Mouse (Mus musculus) left cerebral cortex, adult 9 months (tissue): Measurements from ENCODE around the gene Enox1.
A peak's percentile ranks its signal among the peaks of the same experiment; 100 is the strongest.
"Not testable (repeated sequence)": the region's sequence is repeated elsewhere in the genome, so short reads cannot be mapped to it uniquely, and the experiment has no call there.

Experiments
- DNase-seq, 2 experiments: peaks; one replicate each; pipeline ENCODE4 v3.0.0; 2022; ENCODE audit warnings: low spot score in 2 of 2

Enox1 gene

DNA sequence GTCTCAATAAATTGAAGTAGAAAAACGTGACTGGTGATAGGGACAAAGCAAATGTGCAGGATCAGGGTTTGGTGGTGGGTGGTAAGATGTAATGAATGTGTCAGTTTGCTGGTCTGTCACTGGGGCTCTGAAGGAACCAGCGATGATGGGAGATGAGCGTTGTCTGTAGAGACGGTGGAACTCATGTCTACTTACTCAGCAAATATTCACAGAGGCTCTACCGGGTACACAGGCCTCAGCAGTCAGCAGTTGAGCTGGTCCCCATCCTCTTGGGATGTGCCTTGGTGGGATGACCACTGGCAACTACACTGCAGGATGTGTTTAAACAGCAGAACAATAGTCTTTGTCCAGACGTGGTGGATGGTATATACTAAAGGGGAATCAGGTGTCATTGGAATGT is 352.5 kb downstream of the Enox1 start:
- no peak for DNase-seq

DNA sequence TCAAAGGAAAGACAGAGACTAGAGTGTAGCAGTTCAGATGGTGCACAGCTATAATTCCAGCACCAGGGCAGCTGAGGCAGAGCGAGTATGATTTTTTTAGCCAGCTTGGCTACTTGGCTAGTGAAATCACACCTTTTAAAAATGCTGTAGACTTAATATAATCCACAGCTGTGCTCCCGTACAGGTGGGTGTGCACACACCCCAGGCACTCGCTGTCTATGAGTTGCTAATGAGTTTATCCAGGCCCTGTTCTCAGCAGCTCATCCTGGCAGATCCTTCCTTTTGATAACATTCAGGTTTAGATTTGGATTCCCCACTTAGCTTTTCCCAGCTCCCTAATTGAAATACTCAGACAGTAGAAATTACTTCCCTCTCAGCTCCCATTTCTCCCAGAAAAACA is 353.4 kb downstream of the Enox1 start:
- peak in 1 of 2 experiments; percentile 40 for DNase-seq

DNA sequence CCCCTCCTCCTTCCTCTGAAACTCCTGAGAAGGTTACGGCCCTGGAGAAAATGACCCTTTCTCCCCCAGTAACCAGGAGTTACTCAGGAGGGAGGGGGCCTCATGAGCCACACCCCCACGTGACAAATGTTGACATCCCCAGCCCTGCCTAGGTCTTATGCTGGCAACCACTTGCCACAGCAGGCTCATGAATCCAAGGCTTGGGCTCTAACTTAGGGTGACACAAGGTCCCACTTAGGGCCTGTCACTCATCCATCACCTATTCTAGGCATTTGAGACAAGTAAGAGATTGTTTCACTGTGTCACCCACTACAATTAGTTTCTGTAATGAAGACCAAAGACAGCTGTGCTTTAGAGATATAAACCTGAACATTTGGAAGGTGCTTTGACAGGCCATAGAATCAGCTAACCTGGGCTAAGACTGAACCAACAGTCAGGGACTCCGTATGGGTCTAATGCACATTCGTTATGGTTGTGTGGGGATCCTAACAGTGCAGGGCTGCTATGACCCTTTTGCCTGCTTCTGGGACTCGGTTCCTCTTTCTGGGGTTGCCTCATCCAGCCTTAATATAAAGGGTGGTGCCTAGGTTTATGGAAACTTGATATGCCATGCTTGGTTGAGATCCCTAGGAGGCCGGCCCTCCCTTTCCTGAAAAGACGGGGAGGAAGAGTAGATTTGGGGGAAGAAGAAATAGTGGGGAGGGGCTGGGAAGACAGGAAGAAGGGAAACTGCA is 354.7 kb downstream of the Enox1 start:
- DNase-seq: no peak

DNA sequence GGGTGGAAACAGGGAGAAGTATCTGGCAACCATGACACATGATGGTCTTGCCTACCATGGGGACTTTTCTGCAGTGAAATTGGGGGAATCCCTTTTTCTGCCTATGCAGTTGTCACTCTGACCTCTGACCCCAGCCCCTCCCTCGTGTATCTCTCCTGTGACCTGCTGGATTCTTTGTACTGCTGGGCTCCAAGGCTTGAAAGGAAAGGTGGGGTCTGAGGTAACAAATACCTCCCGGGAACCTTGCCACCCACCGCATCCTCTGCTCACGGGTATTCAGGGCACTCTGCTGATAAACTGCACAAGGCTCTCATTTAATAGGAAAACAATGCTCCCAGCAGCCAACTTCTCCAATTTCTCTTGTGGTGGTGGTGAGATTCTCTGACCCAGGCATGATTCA is 361.5 kb downstream of the Enox1 start:
- no peak for DNase-seq

DNA sequence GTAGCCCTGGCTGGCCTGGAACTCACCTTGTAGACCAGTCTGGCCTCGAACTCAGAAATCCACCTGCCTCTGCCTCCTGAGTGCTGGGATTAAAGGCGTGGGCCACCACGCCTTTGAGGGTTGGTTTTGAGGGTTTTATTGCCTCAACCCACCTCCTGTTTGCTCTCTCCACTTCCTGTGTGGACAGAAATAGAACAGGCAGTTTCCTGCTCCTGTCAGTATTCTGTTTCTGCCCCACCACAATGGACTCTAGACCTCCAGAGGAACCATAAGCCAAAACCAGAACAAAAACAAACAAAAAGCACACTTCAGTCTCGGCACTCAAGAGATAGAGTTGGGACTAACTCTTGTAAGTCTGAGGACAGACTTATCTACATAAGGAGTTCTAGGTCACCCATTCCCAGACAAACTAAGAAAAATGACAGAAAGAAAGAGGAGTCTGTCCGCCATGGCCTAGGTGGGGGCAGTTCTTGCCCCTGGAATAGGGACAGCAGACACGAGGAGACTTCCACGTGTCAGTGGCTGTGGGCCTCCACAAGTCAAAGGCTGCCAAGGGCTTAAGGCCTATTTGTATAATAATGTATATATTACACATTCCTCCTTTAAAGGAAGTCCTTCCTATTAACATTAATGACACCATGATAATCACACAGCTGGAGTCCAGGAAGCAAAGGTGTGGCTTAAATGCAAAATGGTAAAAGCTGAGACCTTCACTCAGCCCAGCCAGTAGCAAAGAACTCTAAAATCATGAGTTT is 362.6 kb downstream of the Enox1 start:
- DNase-seq: no peak

DNA sequence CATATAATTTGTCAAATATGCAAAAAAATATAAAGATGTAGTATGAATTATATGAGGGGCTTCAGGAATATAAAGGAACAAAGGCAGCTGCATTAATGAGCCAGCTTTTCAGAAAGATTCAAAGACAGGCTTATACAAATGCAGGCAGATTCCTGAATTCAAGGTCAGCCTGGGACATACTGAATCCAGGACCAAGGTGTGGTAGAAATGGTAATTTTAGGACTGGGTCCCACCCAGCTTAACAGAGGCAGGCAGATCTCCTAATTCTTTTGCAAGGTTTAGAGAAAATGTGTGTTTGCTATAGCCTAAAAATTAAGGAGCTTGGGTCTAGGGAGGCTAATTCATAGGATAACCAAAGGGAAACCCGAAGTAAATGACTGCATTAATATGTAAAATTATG is 363.1 kb downstream of the Enox1 start:
- no peak for DNase-seq

DNA sequence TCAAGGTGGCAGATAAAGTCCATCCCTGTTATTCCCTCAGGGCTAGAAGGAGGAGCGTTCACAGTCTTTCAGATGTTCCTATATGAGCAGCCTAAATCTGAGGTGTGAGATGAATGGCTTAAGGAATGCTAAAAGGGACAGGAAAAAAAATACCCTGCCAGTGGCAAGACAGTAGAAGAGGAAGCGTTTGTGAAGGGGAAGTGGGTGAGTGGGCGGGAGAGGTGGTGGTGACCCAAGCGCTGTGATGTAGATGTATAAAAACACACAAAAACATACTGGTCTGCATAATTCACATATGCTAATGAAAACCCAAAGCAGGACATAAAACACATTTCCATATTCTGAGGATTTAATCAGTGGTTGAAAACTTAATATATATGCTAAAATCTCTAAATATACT is 367.7 kb downstream of the Enox1 start:
- no peak for DNase-seq

DNA sequence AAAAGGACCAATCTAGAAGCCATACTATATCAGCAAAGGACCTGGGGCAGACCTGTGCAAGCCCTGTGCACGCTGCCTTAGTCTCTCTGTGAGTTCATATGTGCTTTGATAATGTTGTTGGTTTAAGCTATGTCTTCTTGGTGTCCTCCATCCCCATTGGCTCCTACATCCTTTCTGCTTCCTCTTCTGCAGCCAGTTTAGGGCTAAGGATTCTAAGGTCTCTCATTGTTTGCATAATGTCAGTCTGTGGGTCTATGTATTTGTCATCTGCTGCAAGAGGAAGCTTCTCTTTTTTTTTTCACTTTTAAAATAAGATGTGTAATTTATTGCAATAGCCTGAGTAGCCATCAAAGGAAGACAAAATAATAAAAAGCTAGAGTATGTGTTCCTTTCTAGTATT is 369.7 kb downstream of the Enox1 start:
- DNase-seq: no peak

DNA sequence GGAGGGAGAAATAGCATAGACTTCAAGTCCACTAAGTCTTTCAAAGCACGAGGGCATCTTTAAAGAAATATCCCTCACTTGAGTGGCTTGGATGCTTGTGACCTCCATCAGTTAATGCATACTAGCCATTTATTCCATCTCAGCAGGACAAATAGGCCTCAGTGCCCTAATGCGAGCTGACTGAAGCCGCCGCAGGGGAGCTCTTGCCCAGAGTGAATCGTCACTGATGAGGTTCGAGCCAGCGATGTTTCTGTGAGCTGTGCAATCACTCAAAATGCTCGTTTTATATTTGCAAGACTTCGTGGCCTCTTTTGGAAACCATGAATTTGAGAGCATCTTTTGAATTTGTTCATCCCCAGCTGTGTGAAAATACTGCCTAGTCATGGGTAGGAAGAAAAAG is 372.6 kb downstream of the Enox1 start:
- DNase-seq: no peak

DNA sequence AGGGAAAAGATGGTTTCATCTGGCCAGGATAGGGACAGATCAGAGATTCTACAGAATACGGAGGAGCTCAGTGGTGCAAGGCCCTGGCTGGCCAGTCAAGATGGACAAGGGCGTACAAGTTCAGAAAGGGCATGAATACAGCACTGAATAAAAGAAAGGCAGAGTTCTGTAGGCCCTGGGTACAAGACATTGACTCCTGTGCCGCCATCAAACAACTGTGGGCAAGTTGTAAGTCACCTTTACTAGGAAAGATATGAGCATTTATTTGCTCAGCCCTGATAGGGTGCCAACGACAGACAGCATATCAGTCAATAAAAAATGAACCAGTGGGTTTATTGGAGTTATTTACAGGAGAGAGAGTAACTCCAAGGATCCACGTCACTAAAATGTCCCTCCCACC is 373.1 kb downstream of the Enox1 start:
- no peak for DNase-seq

DNA sequence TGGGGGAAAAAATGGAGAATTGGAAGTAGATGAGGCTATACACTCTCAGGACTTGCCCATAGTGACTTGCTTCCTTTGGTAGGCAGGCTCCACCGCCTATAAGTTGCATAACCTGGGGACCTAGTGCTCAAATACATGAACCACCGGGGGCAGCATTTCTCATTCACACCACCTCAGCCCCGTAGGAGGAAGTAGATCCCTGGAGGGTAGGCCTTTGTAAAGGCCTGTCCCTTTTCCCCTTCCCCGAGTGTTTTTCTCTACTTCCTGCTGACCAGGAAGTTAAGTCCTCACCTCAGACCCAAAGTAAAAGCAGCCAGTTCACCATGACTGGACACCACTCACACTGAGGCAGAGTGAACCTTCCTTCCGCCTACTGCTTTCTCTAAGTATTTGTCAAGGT is 377.1 kb downstream of the Enox1 start:
- DNase-seq: no peak

DNA sequence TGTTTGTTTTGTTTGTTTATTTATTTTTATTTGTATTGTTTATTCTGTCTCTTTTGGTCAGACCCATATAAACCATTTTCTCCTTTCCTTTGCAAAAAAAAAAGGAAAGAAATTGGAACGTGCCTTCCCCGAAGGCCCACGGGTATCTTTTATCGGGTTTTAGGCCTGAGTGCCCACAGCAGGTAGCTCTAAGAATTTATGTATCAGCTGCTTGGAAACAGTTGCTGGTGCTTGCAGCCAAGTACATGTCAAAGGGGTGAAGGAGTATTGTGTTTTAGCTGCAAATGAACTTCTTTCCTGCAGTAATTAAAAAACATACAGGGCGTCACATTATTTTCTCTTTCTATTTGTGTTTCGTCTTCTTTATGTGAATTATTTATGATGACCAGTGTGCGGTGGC is 377.6 kb downstream of the Enox1 start:
- no peak for DNase-seq

DNA sequence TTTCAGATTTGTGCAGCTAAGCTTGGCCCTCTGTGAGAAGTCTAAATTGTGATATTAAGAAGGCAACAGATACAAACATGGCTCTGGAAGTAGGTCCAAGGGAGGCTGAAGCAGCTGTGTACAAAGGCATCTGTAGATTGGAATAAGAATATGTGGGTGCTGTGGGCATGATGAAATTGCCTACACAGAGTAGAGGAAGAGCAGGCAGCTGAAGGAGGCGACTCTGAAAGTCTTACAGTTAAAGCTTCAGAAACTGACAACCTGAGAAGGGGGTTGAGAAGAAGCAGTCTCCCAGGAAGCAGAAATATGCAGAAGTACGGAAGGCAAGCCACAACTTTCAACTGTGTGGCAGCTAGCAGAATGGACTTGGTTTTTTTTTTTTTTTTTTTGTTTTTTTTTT is 380.0 kb downstream of the Enox1 start:
- DNase-seq: peak in 1 of 2 experiments; percentile 34

DNA sequence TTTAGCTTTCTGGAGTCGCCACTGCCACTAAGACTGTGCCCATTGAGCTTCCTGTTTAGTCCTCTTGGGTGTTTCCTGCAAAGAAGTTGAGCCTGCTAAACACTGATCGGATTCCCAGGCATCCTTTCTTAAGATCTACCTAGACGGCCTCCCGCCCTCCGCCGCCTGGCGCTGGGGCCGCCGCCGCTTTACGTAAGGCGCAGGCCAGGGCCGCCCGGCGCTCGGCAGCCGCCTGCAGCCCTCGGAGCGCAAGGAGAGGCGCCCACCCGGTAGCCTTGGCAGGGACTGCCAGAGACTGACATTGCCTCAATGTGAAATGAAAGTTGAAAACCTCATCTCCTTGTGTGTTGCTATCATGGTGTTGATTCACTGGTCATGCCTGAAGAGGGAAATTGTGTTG is 383.0 kb downstream of the Enox1 start:
- not testable (repeated sequence) for DNase-seq

DNA sequence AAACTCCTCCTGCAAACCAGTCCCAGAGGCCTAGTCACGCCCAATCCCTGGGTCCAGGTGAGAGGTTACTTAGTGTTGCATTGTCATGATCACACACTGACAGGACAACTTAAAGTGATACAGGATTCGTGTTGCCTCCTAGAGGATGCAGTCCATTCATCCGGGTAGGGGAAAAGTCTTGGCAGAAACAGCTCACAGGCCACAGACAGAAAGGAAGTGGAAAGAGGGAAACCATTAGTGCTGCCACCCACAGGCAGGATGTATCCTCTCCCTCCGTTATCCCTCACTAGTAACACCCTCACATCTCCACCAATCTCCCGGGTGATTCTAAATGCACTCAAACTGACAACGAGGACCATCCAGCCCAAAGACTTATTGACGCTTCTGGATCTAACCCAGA is 385.4 kb downstream of the Enox1 start:
- DNase-seq: no peak

DNA sequence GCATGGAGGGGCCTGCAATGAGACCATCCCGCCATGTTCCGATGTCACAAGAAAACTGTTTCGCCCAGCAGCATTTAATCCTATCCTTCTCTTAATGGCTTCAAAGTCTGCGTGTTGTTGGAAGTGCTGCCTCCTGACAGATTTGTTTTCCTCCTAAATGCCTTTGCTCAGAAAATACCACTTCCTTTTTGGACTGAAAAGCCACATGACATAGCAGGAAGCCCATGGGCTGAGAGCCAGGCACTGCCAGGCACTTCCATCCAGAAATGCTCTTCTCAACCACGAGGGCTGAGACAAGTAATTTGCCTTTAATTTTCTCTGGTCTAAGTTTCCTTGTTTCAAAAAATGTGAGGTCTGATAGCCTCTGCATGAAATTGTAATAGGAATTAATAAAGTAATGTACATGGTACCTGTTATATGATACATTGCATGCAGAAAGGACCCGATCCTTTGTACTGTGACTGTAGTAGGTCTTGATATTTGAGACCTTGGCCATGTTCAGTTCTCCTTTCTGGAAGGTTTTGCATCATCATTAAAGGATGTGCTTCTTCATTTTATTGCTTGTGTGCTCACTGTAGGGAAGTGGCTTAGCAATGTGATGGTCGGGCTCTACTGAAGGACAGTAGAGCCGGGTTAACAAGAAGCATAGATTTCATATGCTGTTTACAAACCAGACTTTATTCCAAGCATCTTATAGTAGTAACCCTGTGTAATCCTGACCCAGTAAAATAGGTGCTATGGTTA is 390.1 kb downstream of the Enox1 start:
- no peak for DNase-seq

DNA sequence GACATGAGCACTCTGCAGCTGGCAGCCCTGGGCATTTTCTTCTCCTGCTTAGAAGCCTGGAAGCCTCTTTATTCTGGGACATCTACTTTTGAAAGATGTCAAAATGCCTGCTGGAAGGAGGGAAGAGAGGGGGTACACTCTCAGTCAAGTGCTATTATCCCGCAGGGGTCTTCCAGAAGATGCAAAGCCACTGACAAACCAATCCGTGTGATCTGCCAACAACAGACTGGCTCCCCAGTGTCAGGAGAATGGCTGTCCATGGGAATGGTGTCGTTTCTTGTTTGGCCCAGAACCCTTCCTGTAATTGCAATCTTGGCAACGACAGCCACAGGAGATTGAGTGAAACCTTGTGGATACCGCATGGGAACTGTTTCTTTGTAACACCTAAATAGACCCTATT is 390.8 kb downstream of the Enox1 start:
- no peak for DNase-seq

DNA sequence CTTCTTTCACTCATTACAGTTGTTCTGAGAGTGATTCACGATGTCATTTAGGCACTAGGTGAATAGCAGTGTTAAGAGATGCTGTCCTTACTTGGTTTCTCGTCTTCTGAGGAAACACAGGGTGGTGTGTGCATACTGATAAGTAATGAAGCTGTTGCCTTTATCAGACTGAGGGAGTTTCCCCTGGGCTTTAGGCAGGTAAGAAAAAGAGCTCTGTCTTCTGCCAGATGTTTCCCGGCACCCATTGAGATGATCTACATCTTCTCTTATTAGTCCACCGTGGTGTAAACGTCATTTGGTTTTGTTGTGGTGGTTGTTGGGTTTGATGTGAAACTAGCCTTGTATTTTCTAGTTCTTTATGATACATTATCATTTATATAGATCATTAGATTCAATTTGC is 392.4 kb downstream of the Enox1 start:
- no peak for DNase-seq

DNA sequence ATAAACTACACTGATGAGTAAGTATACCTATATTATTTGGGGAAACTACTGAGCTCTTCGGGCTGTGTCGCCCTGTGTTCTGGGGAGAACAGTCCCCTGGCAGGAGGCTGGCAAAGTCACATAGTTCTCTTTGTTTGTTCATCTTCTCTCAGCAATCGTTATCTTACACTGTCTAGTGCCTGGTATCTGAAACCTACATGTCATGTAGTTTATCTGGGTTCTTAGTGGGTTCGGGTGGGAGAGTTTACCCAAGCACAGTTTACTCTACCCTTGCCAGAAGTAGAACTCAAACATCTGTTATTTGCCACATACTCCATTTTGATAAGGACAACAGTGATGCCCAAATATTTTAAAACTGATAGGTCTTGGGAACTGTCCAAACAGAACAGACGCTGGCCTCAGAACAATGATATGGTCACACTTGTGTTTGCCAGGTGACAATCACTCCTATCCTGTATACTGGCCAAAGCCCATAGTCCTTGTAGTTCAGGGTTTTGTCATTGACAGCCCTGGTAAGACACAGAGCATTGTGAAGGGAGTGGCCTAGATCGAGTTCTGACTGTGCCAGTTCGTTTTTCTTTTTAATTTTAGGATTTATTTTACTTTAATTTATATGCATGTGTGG is 401.0 kb downstream of the Enox1 start:
- DNase-seq: no peak

DNA sequence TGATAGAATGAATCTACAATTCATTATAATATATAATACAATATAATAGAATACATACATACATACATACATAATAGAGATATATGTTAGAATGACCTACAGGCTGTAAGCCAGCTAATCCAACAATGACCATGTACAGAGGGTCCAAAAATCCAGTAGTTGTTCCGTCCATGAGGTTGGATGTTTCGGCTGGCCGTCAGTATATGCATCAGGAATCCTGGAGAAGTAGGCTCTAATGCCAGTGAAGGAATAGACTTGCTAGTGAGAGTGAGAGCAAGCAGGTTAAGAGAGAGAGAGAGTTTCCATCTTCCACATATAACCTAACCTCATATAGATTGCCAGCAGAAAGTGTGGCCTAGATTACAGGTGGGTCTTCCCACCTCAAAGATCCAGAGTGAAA is 402.3 kb downstream of the Enox1 start:
- no peak for DNase-seq

DNA sequence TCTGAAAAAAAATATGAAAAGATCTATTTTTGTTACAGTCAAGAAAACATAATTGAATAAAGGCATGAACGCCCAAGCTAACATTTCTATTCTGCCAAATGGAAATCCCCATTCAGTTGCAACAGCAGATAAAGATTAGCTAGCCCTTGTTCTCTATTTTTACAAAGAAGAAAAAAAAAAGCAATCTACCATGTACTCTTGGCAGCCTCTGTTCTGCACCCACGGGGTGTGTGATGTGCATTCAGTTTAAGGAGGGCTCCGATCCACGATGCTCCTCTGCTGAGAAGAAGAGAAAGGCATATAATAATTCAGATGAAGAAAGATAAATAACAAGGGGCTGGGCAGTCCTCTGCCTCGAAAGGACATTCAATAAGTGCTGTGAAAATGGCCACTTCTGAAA is 403.2 kb downstream of the Enox1 start:
- DNase-seq: no peak

DNA sequence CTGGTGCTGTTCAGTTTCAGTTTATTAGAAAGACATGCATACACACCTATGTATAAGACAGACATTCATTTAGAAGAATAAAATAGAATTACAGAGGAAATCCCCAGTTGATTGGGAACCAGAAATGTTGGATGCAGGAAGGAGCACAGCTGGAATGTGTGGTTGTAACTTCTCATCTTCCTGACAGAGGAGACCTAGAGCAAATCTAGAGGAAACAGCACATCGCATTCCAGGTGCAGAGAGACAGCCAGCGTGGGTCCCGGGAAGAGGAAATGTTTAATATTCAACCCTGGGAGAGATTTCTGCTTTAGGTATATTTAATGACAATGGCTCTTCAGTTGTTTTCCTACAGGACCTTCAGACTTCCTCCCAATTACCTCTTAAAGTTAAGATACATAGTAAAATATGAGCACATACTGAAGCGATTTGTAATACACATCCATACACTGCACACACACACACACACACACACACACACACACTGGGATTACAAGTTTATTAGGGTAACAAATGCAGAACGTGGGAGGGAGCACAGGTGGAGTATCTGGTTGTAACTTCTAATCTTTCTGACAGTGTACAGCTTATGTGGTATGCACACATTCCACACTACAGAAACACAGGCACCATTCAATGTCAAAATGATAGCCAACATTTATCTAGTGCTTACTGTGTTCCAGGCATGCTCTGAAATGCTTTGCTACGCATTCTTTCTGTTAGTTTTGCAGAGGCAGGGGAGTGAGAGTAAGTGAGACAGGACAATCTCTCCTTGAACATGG is 405.4 kb downstream of the Enox1 start:
- no peak for DNase-seq
